Mouse (Mus musculus) lung, embryonic 16.5 days (tissue): ENCODE data around the gene Dlg1. TPM values are rescaled to one million over a fixed set of nuclear protein-coding genes. Genes with fewer than 3 reads are reported as not detected.
A peak's percentile ranks its signal among the peaks of the same experiment; 100 is the strongest.

Experiments
- ATAC-seq: fragments of 200-750 bp; cut with Nextera tagmentation; 2 replicates; pipeline ENCODE4 v1.8.0; 2017; ENCODE audit warnings: low read depth, mild to moderate bottlenecking, moderate library complexity
- H3K27ac ChIP-seq: fragments of 300-500 bp; sonication (generic); 2 replicates; pipeline ENCODE4 v1.5.1; 2014; ENCODE audit warnings: mild to moderate bottlenecking, control low read depth, low read length
- H3K27me3 ChIP-seq: fragments of 300-500 bp; sonication (generic); 2 replicates; pipeline ENCODE4 v1.6.1; 2014; ENCODE audit warnings: low read depth, low read length, mixed read lengths; ENCODE audit not compliant: control insufficient read depth, insufficient read depth
- H3K36me3 ChIP-seq: fragments of 300-500 bp; sonication (generic); 2 replicates; pipeline ENCODE4 v1.6.1; 2014; ENCODE audit warnings: low read length; ENCODE audit not compliant: control insufficient read depth, insufficient read depth
- H3K4me1 ChIP-seq: fragments of 300-500 bp; sonication (generic); replicated peaks from 2 replicates; pipeline ENCODE4 v1.6.1; 2014; ENCODE audit warnings: low read length, mixed read lengths; ENCODE audit not compliant: control insufficient read depth, insufficient read depth
- H3K4me2 ChIP-seq: fragments of 300-500 bp; sonication (generic); 2 replicates; pipeline ENCODE4 v1.6.1; 2014; ENCODE audit warnings: low read depth, low read length, control low read depth
- H3K4me3 ChIP-seq: fragments of 300-500 bp; sonication (generic); 2 replicates; pipeline ENCODE4 v1.5.1; 2014; ENCODE audit warnings: mild to moderate bottlenecking, low read length, control low read depth
- H3K9ac ChIP-seq: fragments of 300-500 bp; sonication (generic); 2 replicates; pipeline ENCODE4 v1.6.1; 2014; ENCODE audit warnings: low read length, control low read depth
- H3K9me3 ChIP-seq: fragments of 300-500 bp; sonication (generic); 2 replicates; pipeline ENCODE4 v1.6.1; 2016; ENCODE audit warnings: low read length; ENCODE audit not compliant: control insufficient read depth
- WGBS: fragments of 180-500 bp; shearing (Covaris S2); extraction: QIAGEN DNeasy Blood & Tissue Kit; methylation state at CpG from one replicate; pipeline ENCODE4 v1.1.7; 2014; 5-methylcytosine and 5-hydroxymethylcytosine counted together
- polyA plus RNA-seq: library from polyadenylated mRNA; unstranded; fragments of >200 nt; fragmentation: Nextera tagmentation; extraction: Ambion mirVana; gene quantifications from 2 replicates; pipeline ENCODE4 v1.2.1, GENCODE M21; 2015

Dlg1 gene
- polyA plus RNA-seq, 1 experiment from 2014 or later, result 23.9 TPM

DNA sequence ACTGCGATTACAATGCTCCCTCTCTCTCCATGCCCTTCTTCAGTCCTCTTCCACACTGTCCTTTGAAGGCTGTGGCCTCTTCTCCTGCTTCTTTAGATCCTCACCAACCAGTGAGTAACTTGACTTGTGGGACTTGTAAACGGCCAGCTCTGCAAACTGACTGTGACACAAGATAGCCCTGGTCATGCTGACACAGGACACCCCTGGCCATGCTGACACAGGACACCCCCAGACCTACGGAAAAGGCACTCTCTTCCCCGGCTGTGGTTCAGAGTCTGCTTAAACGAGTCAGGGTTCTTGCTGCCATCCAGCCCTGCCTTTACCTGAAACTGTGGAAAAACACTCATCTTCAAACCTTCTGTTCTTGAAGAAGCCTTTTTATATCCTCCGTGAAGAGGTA is 36.9 kb upstream of the Dlg1 start:
- no peak overlapping the region for H3K4me2 ChIP-seq
- H3K36me3 ChIP-seq, result no peaks in the 10 kb centered on the region
- H3K4me3 ChIP-seq, result no peak overlapping the region
- H3K27ac ChIP-seq, result no peak overlapping the region
- no peaks in the 10 kb centered on the region for H3K9me3 ChIP-seq
- 70% methylated on average over 6 of the region's 6 CpGs for WGBS
- no peaks in the 10 kb centered on the region for H3K27me3 ChIP-seq
- no peak overlapping the region for H3K9ac ChIP-seq
- no peak for ATAC-seq
- no peaks in the 10 kb centered on the region; the same call in 1 of the 2 replicates for H3K4me1 ChIP-seq

GRCm38 (mm10) chr16:31630381-31630780 is 32.9 kb upstream of the Dlg1 start:
- H3K4me2 ChIP-seq, result no peak overlapping the region
- 91% methylated on average over 4 of the region's 4 CpGs for WGBS
- H3K27me3 ChIP-seq, result no peaks in the 10 kb centered on the region
- no peaks in the 10 kb centered on the region; the same call in 1 of the 2 replicates for H3K4me1 ChIP-seq
- H3K9me3 ChIP-seq, result no peaks in the 10 kb centered on the region
- ATAC-seq, result no peak
- no peaks in the 10 kb centered on the region for H3K36me3 ChIP-seq
- no peak overlapping the region for H3K9ac ChIP-seq
- H3K4me3 ChIP-seq, result no peak overlapping the region
- no peak overlapping the region for H3K27ac ChIP-seq

DNA sequence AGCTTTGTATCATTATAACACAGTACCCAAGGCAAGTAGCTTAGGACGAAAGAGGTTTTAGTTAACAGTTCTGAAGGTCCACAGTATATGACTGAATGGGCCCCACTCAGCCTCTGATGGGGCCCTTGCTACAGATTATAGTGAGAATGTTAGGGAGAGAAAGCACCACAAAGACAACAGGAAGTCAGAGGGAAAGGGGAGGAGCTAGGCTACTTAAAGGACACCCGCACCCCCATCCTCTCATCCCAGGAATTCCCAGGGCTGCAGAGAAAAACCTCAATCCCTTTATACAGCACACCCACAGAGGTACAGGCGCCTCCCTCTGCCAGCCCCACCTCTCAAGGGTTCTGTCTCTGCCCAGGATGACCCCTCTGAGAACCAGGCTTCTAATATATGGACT is 32.2 kb upstream of the Dlg1 start:
- Histone ChIP-seq H3K4me1 (no peaks in the 10 kb centered on the region; the same call in 1 of the 2 replicates), H3K27me3 (no peaks in the 10 kb centered on the region), H3K27ac (no peak overlapping the region), H3K9ac (no peak overlapping the region), H3K9me3 (no peaks in the 10 kb centered on the region), H3K36me3 (no peaks in the 10 kb centered on the region), H3K4me2 (no peak overlapping the region), H3K4me3 (no peak overlapping the region)
- ATAC-seq, result no peak
- WGBS, result 61% methylated on average over 3 of the region's 3 CpGs

DNA sequence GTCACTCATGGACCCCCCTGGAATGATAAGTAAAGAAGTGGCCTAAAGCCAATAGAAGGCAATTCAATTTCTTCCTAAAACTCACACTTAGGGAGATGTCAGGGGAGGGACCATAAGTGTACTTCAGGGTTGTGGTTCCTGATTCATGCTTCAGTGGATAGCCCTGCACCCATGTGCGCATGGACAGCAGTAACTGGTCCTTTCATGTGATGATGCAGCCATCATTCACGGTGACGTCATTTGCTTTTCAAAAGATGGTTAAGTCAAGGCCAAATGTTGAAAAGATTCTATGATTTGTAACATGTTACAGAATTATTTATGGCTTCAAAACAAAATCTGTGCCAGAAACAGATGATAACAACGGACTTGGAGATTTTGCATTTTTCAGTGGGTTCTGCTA is 28.9 kb upstream of the Dlg1 start:
- Histone ChIP-seq H3K4me3 (no peak overlapping the region), H3K9ac (no peak overlapping the region), H3K4me2 (no peak overlapping the region), H3K36me3 (no peaks in the 10 kb centered on the region), H3K27me3 (no peaks in the 10 kb centered on the region), H3K27ac (no peak overlapping the region), H3K9me3 (no peaks in the 10 kb centered on the region), H3K4me1 (peaks cover 3% of the 10 kb centered on the region; the same call in 1 of the 2 replicates)
- no peak for ATAC-seq
- 89% methylated on average over 4 of the region's 4 CpGs for WGBS

- Histone ChIP-seq H3K4me3 (0 out of 2 replicates have a peak overlapping the region, but pooled peaks have one; percentile 12), H3K27me3 (no peaks in the 10 kb centered on the region), H3K9ac (peak overlapping the region; percentile 32; the same call in 1 of the 2 replicates), H3K27ac (peak overlapping the region; percentile 13; the same call in 1 of the 2 replicates), H3K4me1 (0 out of 2 replicates have a peak, but pooled peaks cover 3% of the 10 kb centered on the region), H3K36me3 (no peaks in the 10 kb centered on the region), H3K9me3 (no peaks in the 10 kb centered on the region), H3K4me2 (peak overlapping the region; percentile 37; the same call in 1 of the 2 replicates)
- peak; percentile 72 for ATAC-seq
- WGBS, result 30% methylated on average over 7 of the region's 7 CpGs
Measured at GRCm38 (mm10) chr16:31638393-31638792, 24.9 kb upstream of the Dlg1 start.

DNA sequence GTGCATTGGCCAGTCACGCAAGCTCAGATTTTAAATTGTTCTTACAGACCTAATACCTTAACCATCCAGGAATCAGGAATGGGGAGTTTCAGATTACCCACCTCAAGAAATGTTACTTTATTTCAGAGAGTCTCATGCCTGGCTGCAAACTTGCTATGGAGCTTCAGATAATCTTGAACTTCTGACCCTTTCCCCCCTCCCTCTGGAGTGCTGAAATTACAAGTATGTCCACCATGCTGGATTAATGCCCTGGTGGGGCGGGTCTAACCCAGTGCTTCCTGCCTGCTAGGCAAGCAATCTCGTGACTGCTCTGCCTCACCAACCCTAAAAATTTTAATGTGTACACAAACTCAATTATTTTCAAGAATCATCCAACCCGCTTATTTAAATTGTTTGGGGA is 23.3 kb upstream of the Dlg1 start:
- 46% methylated on average over 4 of the region's 4 CpGs for WGBS
- Histone ChIP-seq H3K4me2 (no peak overlapping the region), H3K36me3 (no peaks in the 10 kb centered on the region), H3K4me1 (0 out of 2 replicates have a peak, but pooled peaks cover 3% of the 10 kb centered on the region), H3K27me3 (no peaks in the 10 kb centered on the region), H3K4me3 (no peak overlapping the region), H3K9ac (no peak overlapping the region), H3K27ac (no peak overlapping the region), H3K9me3 (no peaks in the 10 kb centered on the region)
- no peak for ATAC-seq

GRCm38 (mm10) chr16:31641776-31642175 is 21.5 kb upstream of the Dlg1 start:
- no peak overlapping the region for H3K9ac ChIP-seq
- H3K4me2 ChIP-seq, result no peak overlapping the region
- no peak for ATAC-seq
- H3K27me3 ChIP-seq, result no peaks in the 10 kb centered on the region
- 0 out of 2 replicates have a peak, but pooled peaks cover 3% of the 10 kb centered on the region for H3K4me1 ChIP-seq
- H3K36me3 ChIP-seq, result no peaks in the 10 kb centered on the region
- WGBS, result 52% methylated on average over 4 of the region's 4 CpGs
- no peak overlapping the region for H3K27ac ChIP-seq
- no peak overlapping the region for H3K4me3 ChIP-seq
- H3K9me3 ChIP-seq, result no peaks in the 10 kb centered on the region

DNA sequence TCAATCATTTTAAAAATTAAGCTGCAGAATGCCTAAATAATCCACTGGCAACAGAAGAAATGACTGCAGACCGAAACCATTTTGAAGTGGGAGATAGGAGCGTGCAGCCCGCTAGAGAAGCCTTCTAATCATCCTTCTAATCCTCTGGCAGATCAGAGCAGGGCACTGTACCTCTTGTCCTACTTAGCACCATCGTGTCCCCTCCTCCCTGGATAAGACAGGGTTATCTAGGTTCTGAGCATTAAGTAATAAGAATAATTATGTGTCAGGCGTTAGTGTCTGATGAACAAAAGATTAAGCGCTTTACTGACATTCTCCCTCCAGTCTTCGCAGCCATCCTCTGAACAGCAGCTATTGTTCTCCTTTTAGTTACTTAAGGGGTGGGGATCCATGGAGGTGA is 16.0 kb upstream of the Dlg1 start:
- no peaks in the 10 kb centered on the region for H3K27me3 ChIP-seq
- no peak overlapping the region for H3K27ac ChIP-seq
- 58% methylated on average over 7 of the region's 7 CpGs for WGBS
- H3K4me3 ChIP-seq, result no peak overlapping the region
- ATAC-seq, result no peak
- H3K9ac ChIP-seq, result no peak overlapping the region
- H3K4me2 ChIP-seq, result no peak overlapping the region
- no peaks in the 10 kb centered on the region for H3K36me3 ChIP-seq
- H3K4me1 ChIP-seq, result peaks cover 2% of the 10 kb centered on the region; the same call in 1 of the 2 replicates
- H3K9me3 ChIP-seq, result no peaks in the 10 kb centered on the region

GRCm38 (mm10) chr16:31650788-31651187 is 12.5 kb upstream of the Dlg1 start:
- Histone ChIP-seq H3K4me1 (peaks cover 2% of the 10 kb centered on the region; the same call in 1 of the 2 replicates), H3K9me3 (no peaks in the 10 kb centered on the region), H3K9ac (no peak overlapping the region), H3K27ac (no peak overlapping the region), H3K36me3 (no peaks in the 10 kb centered on the region), H3K4me2 (no peak overlapping the region), H3K4me3 (no peak overlapping the region), H3K27me3 (no peaks in the 10 kb centered on the region)
- WGBS, result 14% methylated on average over 6 of the region's 6 CpGs
- no peak for ATAC-seq

DNA sequence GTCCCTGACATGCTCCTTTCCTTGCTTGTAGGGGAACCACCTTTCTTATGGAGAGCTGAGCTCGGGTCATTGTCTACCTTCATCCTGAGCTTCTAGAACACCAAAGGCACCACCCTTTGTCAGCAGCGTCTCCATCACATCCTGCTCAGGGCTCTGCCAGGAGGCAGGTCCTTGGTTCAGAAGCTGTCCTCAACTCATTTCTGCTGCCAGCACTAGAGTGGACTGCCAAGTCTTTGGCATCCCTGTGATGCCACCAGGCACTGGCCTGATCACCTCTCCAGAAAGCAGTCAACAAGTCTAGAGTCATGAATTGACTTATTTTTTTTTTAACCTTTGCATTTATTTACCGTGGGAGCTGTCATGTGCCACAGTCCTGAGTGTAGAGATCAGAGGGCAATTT is 11.7 kb upstream of the Dlg1 start:
- no peak overlapping the region for H3K27ac ChIP-seq
- no peak overlapping the region for H3K4me2 ChIP-seq
- no peak overlapping the region for H3K9ac ChIP-seq
- 67% methylated on average over 3 of the region's 3 CpGs for WGBS
- H3K4me1 ChIP-seq, result peaks cover 2% of the 10 kb centered on the region; the same call in 1 of the 2 replicates
- no peak overlapping the region for H3K4me3 ChIP-seq
- H3K9me3 ChIP-seq, result no peaks in the 10 kb centered on the region
- H3K27me3 ChIP-seq, result no peaks in the 10 kb centered on the region
- ATAC-seq, result no peak
- H3K36me3 ChIP-seq, result no peaks in the 10 kb centered on the region
